Comparison of ENCODE assay signal across 30 mouse cellular contexts in the genomic region with DNA sequence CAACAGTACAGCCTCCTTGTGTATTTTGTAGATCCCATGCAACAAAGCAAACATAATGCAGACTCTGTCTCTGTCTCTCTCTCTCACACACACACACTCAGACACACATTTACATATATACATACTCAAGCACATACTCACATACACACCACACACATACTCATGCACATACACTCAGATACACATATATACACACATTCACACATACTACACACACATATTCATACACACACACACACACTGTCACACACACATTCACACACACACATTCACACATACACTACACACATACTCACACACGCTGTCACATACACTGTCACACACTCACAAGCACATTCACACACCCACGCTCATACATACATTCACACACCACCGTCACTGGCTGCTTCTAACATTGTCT. TPM values are rescaled to one million over a fixed set of nuclear protein-coding genes. Genes with fewer than 3 reads are reported as not detected.
DNase-seq lines count a peak whose midpoint lies in the region; ATAC-seq and TF ChIP-seq lines count a peak whose summit lies in the region.
"Had no signal": no experiment of that assay in that cellular context is flagged by ENCODE, and none has a peak within 500 bp of the region (broad histone marks: within the 10 kb centered on the region; RNA-seq: fewer than 3 reads in every experiment).

No protein-coding gene starts in this region.

- H3K4me2 ChIP-seq in heart, embryonic 12.5 days = no peak overlapping the region
- H3K4me2 ChIP-seq in CH12.LX (ENCODE audit: insufficient read depth, low read depth, poor library complexity, severe bottlenecking) = no peak overlapping the region
- H3K4me2 ChIP-seq: embryonic facial prominence, embryonic 13.5 days; embryonic facial prominence, embryonic 15.5 days; forebrain, embryonic 12.5 days had no signal

- DNase-seq in heart, adult 11 months = peak; percentile 55
- peak; percentile 57 for DNase-seq in liver, adult 2 months (ENCODE audit: extremely low read depth, low read depth, low spot score)
- DNase-seq in liver = no peak
- DNase-seq in CH12.LX (ENCODE audit: extremely low read depth) = no peak
- DNase-seq: adrenal gland, adult 2 months; adrenal gland, postnatal 10 days; adrenal gland, postnatal 25 days; B cell, adult 2 months; cerebellum, adult 11 months; cerebellum, adult 18-20 months; cerebellum, adult 8-10 months; cerebellum, adult 9-11 months; cerebellum, postnatal 14 days; cerebellum, postnatal 36 days; embryo, embryonic 11 days had no signal

- in situ Hi-C loops in CH12.LX (cut with MboI; ENCODE audit: low pct_ligation_motif_present, low pct_unique_long_range_greater_than_20kb, low sequenced_read_pairs) = no loop called here

- no peak for TF ChIP-seq EP300 in CH12.LX (IDR thresholded peaks at IDR 0.05; ENCODE audit: low read length)

- ATAC-seq in heart, embryonic 12.5 days (ENCODE audit: insufficient number of reproducible peaks, low FRiP score) = no peak
- ATAC-seq: CD4-positive, CD25-positive, alpha-beta regulatory T cell, adult 4 months; forebrain, embryonic 14.5 days; forebrain, embryonic 16.5 days had no signal

- TF ChIP-seq RAD21 in CH12.LX (IDR thresholded peaks at IDR 0.05; ENCODE audit: low read depth, low read length) = no peak

- no peak overlapping the region for H3K27ac ChIP-seq in heart, embryonic 12.5 days (ENCODE audit: poor library complexity, severe bottlenecking)
- H3K27ac ChIP-seq in liver, adult 2 months (replicated peaks; ENCODE audit: insufficient read depth, low read depth, low read length) = no peak overlapping the region
- H3K27ac ChIP-seq in CH12.LX (ENCODE audit: insufficient read depth, low read depth) = 0 out of 2 replicates have a peak overlapping the region, but pooled peaks have one; percentile 0
- H3K27ac ChIP-seq: embryonic facial prominence, embryonic 13.5 days; embryonic facial prominence, embryonic 15.5 days; forebrain, embryonic 10.5 days; forebrain, embryonic 12.5 days had no signal

- H3K4me3 ChIP-seq in heart, embryonic 12.5 days = no peak overlapping the region
- H3K4me3 ChIP-seq in liver, adult 2 months (ENCODE audit: insufficient read depth, low read depth, low read length) = no peak overlapping the region
- no peak overlapping the region for H3K4me3 ChIP-seq in CH12.LX (replicated peaks in 1 of 3; ENCODE audit: low read depth in 2 of 3, low read length in 2 of 3, poor library complexity in 1 of 3)
- H3K4me3 ChIP-seq: embryonic facial prominence, embryonic 13.5 days; embryonic facial prominence, embryonic 15.5 days; erythroblast, embryonic 14.5 days; forebrain, embryonic 10.5 days; forebrain, embryonic 12.5 days had no signal

- dilution Hi-C loops in CH12.LX (cut with MboI; ENCODE audit: extremely low pct_ligation_motif_present, extremely low pct_unique_long_range_greater_than_20kb, low sequenced_read_pairs) = no loop called here

- no peak for TF ChIP-seq CTCF in liver, adult 2 months (IDR thresholded peaks at IDR 0.05; ENCODE audit: low read depth, low read length)
- TF ChIP-seq CTCF in CH12.LX (conservative IDR thresholded peaks at IDR 0.05 in 1 of 2, IDR thresholded peaks at IDR 0.05 in 1 of 2; ENCODE audit: low read depth in 2 of 2, low read length in 2 of 2) = no peak

- no peak overlapping the region for H3K9ac ChIP-seq in heart, embryonic 12.5 days
- peak overlapping the region; percentile 52 for H3K9ac ChIP-seq in liver, adult 2 months (ENCODE audit: low read depth, low read length)
- no peak overlapping the region for H3K9ac ChIP-seq in CH12.LX (ENCODE audit: insufficient read depth, low read depth)
- H3K9ac ChIP-seq: embryonic facial prominence, embryonic 13.5 days; embryonic facial prominence, embryonic 15.5 days; forebrain, embryonic 12.5 days had no signal

- H3K36me3 ChIP-seq in heart, embryonic 12.5 days = no peaks in the 10 kb centered on the region
- peaks cover 59% of the 10 kb centered on the region for H3K36me3 ChIP-seq in liver, adult 2 months (ENCODE audit: control insufficient read depth, insufficient read depth, low read length)
- H3K36me3 ChIP-seq in CH12.LX (replicated peaks in 1 of 2; ENCODE audit: control insufficient read depth in 1 of 2, insufficient read depth in 1 of 2, low read length in 1 of 2) = no peaks in the 10 kb centered on the region
- H3K36me3 ChIP-seq: embryonic facial prominence, embryonic 13.5 days; embryonic facial prominence, embryonic 15.5 days; forebrain, embryonic 10.5 days; forebrain, embryonic 12.5 days had no signal

- no peaks in the 10 kb centered on the region for H3K9me3 ChIP-seq in heart, embryonic 12.5 days (replicated peaks)
- H3K9me3 ChIP-seq in CH12.LX (replicated peaks; ENCODE audit: low read length) = no peaks in the 10 kb centered on the region
- H3K9me3 ChIP-seq: embryonic facial prominence, embryonic 13.5 days; embryonic facial prominence, embryonic 15.5 days; forebrain, embryonic 10.5 days; forebrain, embryonic 12.5 days had no signal

- peaks cover 45% of the 10 kb centered on the region for H3K4me1 ChIP-seq in heart, embryonic 12.5 days (replicated peaks)
- peaks cover 37% of the 10 kb centered on the region for H3K4me1 ChIP-seq in liver, adult 2 months (ENCODE audit: control insufficient read depth, insufficient read depth, low read length)
- no peaks in the 10 kb centered on the region for H3K4me1 ChIP-seq in CH12.LX (ENCODE audit: control insufficient read depth in 1 of 2, insufficient read depth in 2 of 2)
- H3K4me1 ChIP-seq: embryonic facial prominence, embryonic 13.5 days; embryonic facial prominence, embryonic 15.5 days had no signal

- no peak for TF ChIP-seq POLR2A in liver, adult 2 months (IDR thresholded peaks at IDR 0.05; ENCODE audit: extremely low read depth, insufficient read depth, low read length)
- TF ChIP-seq POLR2A in CH12.LX (IDR thresholded peaks at IDR 0.05; ENCODE audit: low read depth, low read length) = no peak

- H3K27me3 ChIP-seq in heart, embryonic 12.5 days (replicated peaks) = no peaks in the 10 kb centered on the region
- no peaks in the 10 kb centered on the region for H3K27me3 ChIP-seq in liver, adult 2 months (ENCODE audit: control insufficient read depth, insufficient read depth, low read length)
- no peaks in the 10 kb centered on the region for H3K27me3 ChIP-seq in CH12.LX (replicated peaks)
- H3K27me3 ChIP-seq: embryonic facial prominence, embryonic 13.5 days; embryonic facial prominence, embryonic 15.5 days; forebrain, embryonic 12.5 days had no signal

- H3K79me2 ChIP-seq in liver, adult 2 months (ENCODE audit: control insufficient read depth, insufficient read depth, low read length) = peaks cover 21% of the 10 kb centered on the region
- no peaks in the 10 kb centered on the region for H3K79me2 ChIP-seq in CH12.LX (replicated peaks; ENCODE audit: control insufficient read depth, extremely low read depth, insufficient read depth, poor library complexity, severe bottlenecking)

- 83% methylated on average over 3 of the region's 3 CpGs for WGBS in heart, embryonic 12.5 days
- WGBS in liver, adult 2 months = 87% methylated on average over 3 of the region's 3 CpGs

TF ChIP-seq in CH12.LX, 34 proteins besides CTCF, POLR2A, EP300 and RAD21:
- TF ChIP-seq TCF12 (IDR thresholded peaks at IDR 0.05; ENCODE audit: low read depth, low read length) (no peak), MAFK (IDR thresholded peaks at IDR 0.05; ENCODE audit: insufficient replicate concordance, low read length) (no peak)

RNA-seq across cellular contexts. Expression of a gene that starts 12.9 kb away (rescaled TPM):
- polyA plus RNA-seq in heart, embryonic 12.5 days (2016; fragmentation: Nextera tagmentation; extraction: Ambion mirVana) = not detected in 2 replicates
- total RNA-seq in liver, adult 2 months (2014; rRNA removed) = 11.0 and 15.6 TPM in 2 replicates
- 6.2 and 6.6 TPM in 2 replicates for polyA plus RNA-seq in liver, adult 2 months (2012; rRNA removed)
- not detected in 2 replicates for total RNA-seq in CH12.LX (2012; rRNA removed)
- not detected in 2 replicates for total RNA-seq in CH12.LX (2014; rRNA removed)
- not detected in 2 replicates for polyA plus RNA-seq in CH12.LX (2012; ENCODE audit: insufficient read length, low read depth)
- total RNA-seq: adrenal gland, adult 2 months; adrenal gland, postnatal 25 days; ES-E14; MEL had no signal
- polyA plus RNA-seq: adrenal gland, adult 2 months; brain, embryonic 14.5 days; CD4-positive, CD25-positive, alpha-beta regulatory T cell, adult 4 months; embryonic facial prominence, embryonic 11.5 days; erythroblast, embryonic 14.5 days; forebrain, embryonic 10.5 days; forebrain, embryonic 12.5 days; forebrain, embryonic 14.5 days; forebrain, embryonic 16.5 days had no signal

RNA-seq across cellular contexts. Expression of a gene that starts 32.3 kb away (rescaled TPM):
- polyA plus RNA-seq in heart, embryonic 12.5 days (2016; fragmentation: Nextera tagmentation; extraction: Ambion mirVana) = 0.08 TPM in 1 of 2 replicates, not detected in the other
- 1,668 and 2,080 TPM in 2 replicates for total RNA-seq in liver, adult 2 months (2014; rRNA removed)
- 512 and 535 TPM in 2 replicates for polyA plus RNA-seq in liver, adult 2 months (2012; rRNA removed)
- total RNA-seq in CH12.LX (2012; rRNA removed) = not detected in 2 replicates
- total RNA-seq in CH12.LX (2014; rRNA removed) = not detected in 2 replicates
- polyA plus RNA-seq in CH12.LX (2012; ENCODE audit: insufficient read length, low read depth) = not detected in 2 replicates
- total RNA-seq: adrenal gland, postnatal 25 days; common myeloid progenitor, adult 5-6 weeks; ES-E14; MEL had no signal
- polyA plus RNA-seq: adrenal gland, adult 2 months; brain, embryonic 14.5 days; CD4-positive, CD25-positive, alpha-beta regulatory T cell, adult 4 months; embryonic facial prominence, embryonic 11.5 days; erythroblast, embryonic 14.5 days; forebrain, embryonic 10.5 days; forebrain, embryonic 12.5 days; forebrain, embryonic 14.5 days; forebrain, embryonic 16.5 days had no signal

RNA-seq across cellular contexts. Expression of a gene that starts 48.6 kb away (rescaled TPM):
- polyA plus RNA-seq in heart, embryonic 12.5 days (2016; fragmentation: Nextera tagmentation; extraction: Ambion mirVana) = not detected in 2 replicates
- total RNA-seq in liver, adult 2 months (2014; rRNA removed) = not detected in 2 replicates
- not detected in 2 replicates for polyA plus RNA-seq in liver, adult 2 months (2012; rRNA removed)
- not detected in 2 replicates for total RNA-seq in CH12.LX (2012; rRNA removed)
- total RNA-seq in CH12.LX (2014; rRNA removed) = not detected in 2 replicates
- not detected in 2 replicates for polyA plus RNA-seq in CH12.LX (2012; ENCODE audit: insufficient read length, low read depth)
- total RNA-seq: adrenal gland, adult 2 months; adrenal gland, postnatal 10 days; adrenal gland, postnatal 4 days; ES-E14 had no signal
- polyA plus RNA-seq: adrenal gland, adult 2 months; CD4-positive, CD25-positive, alpha-beta regulatory T cell, adult 4 months; embryonic facial prominence, embryonic 11.5 days; erythroblast, embryonic 14.5 days; forebrain, embryonic 10.5 days; forebrain, embryonic 12.5 days; forebrain, embryonic 14.5 days; forebrain, embryonic 16.5 days had no signal

Comparison
In these comparisons a context has a peak if more than half of its experiments do, and no peak if none do; other contexts are left out.
1. DNase-seq: peak in heart, adult 11 months (single experiment) and liver, adult 2 months (single experiment); none in liver (single experiment) and CH12.LX (single experiment).
2. RNA of a gene that starts 32.3 kb away (polyA plus RNA-seq): 512 to 535 TPM in liver, adult 2 months; 0.08 TPM in heart, embryonic 12.5 days and not detected in CH12.LX; every median in the first group is over 100 times any median in the second.